Mouse (Mus musculus): Measurements from ENCODE around the gene Tns1. TPM values are rescaled to one million over a fixed set of nuclear protein-coding genes. Genes with fewer than 3 reads are reported as not detected.

Gene Tns1
- total RNA-seq, 2 experiments from 2014 or later: 294 to 305 TPM

GRCm38 (mm10) chr1:73972726-73973125 is 151.5 kb downstream of the Tns1 start:
- no peak for DNase-seq
- peak overlapping the region; percentile 79 for H3K27ac ChIP-seq
- intact Hi-C loops (cut with DNase I): no loop called here
- TF ChIP-seq CTCF (IDR thresholded peaks at IDR 0.05): no peak
- H3K4me3 ChIP-seq: no peak overlapping the region

GRCm38 (mm10) chr1:73970161-73970730 is 154.0 kb downstream of the Tns1 start:
- intact Hi-C loops (cut with DNase I): no loop called here
- Histone ChIP-seq H3K27ac (peak overlapping the region; percentile 68), H3K4me3 (no peak overlapping the region)
- no peak for TF ChIP-seq CTCF (IDR thresholded peaks at IDR 0.05)
- DNase-seq: no peak

- DNase-seq: peak; percentile 61
- H3K4me3 ChIP-seq: peak overlapping the region; percentile 30
- peak overlapping the region; percentile 55 for H3K27ac ChIP-seq
- intact Hi-C loops (cut with DNase I): no loop called here
- TF ChIP-seq CTCF (IDR thresholded peaks at IDR 0.05): no peak
Observed at GRCm38 (mm10) chr1:73968712-73969511, 155.3 kb downstream of the Tns1 start.

- peak; percentile 65 for DNase-seq
- Histone ChIP-seq H3K27ac (peak overlapping the region; percentile 74), H3K4me3 (no peak overlapping the region; the same call in 1 of the 2 replicates)
- intact Hi-C loops (cut with DNase I): no loop called here
- TF ChIP-seq CTCF (IDR thresholded peaks at IDR 0.05): peak; percentile 36; the same call in 1 of the 2 replicates
Observed at GRCm38 (mm10) chr1:73966411-73967238, 157.6 kb downstream of the Tns1 start.

- TF ChIP-seq CTCF (IDR thresholded peaks at IDR 0.05): no peak
- DNase-seq: no peak
- Histone ChIP-seq H3K27ac (peak overlapping the region; percentile 99), H3K4me3 (peak overlapping the region; percentile 87)
- intact Hi-C loops (cut with DNase I): loop anchor here (1.0 to 5.0 kb wide), 2 partner anchors 22 to 37 kb away; no protein-coding TSS in a partner anchor
Observed at GRCm38 (mm10) chr1:73964151-73964743, 160.0 kb downstream of the Tns1 start.

- DNase-seq: peak; percentile 89
- H3K27ac ChIP-seq: peak overlapping the region; percentile 99
- H3K4me3 ChIP-seq: peak overlapping the region; percentile 87
- TF ChIP-seq CTCF (IDR thresholded peaks at IDR 0.05): no peak
- intact Hi-C loops (cut with DNase I): loop anchor here (1.0 to 5.0 kb wide), 2 partner anchors 23 to 36 kb away; no protein-coding TSS in a partner anchor
Observed at GRCm38 (mm10) chr1:73963626-73964025, 160.6 kb downstream of the Tns1 start.

- H3K4me3 ChIP-seq: peak overlapping the region; percentile 87
- DNase-seq: peak; percentile 93
- TF ChIP-seq CTCF (IDR thresholded peaks at IDR 0.05): peak; percentile 46
- peak overlapping the region; percentile 99 for H3K27ac ChIP-seq
- intact Hi-C loops (cut with DNase I): loop anchor here (5.0 kb wide), 1 partner anchor 36 kb away; no protein-coding TSS in a partner anchor
Observed at GRCm38 (mm10) chr1:73962668-73963371, 161.4 kb downstream of the Tns1 start.

GRCm38 (mm10) chr1:73962049-73962448 is 162.2 kb downstream of the Tns1 start:
- no peak for TF ChIP-seq CTCF (IDR thresholded peaks at IDR 0.05)
- peak overlapping the region; percentile 87 for H3K4me3 ChIP-seq
- peak; percentile 89 for DNase-seq
- H3K27ac ChIP-seq: peak overlapping the region; percentile 99
- intact Hi-C loops (cut with DNase I): loop anchor here (5.0 kb wide), 1 partner anchor 35 kb away; no protein-coding TSS in a partner anchor

GRCm38 (mm10) chr1:73959758-73960157 is 164.5 kb downstream of the Tns1 start:
- intact Hi-C loops (cut with DNase I): loop anchor here (2.0 to 5.0 kb wide), 2 partner anchors 15 to 32 kb away; no protein-coding TSS in a partner anchor
- TF ChIP-seq CTCF (IDR thresholded peaks at IDR 0.05): no peak
- Histone ChIP-seq H3K27ac (peak overlapping the region; percentile 99), H3K4me3 (peak overlapping the region; percentile 87)
- no peak for DNase-seq

- Histone ChIP-seq H3K27ac (peak overlapping the region; percentile 99), H3K4me3 (peak overlapping the region; percentile 87)
- DNase-seq: no peak
- TF ChIP-seq CTCF (IDR thresholded peaks at IDR 0.05): no peak
- intact Hi-C loops (cut with DNase I): loop anchor here (2.0 kb wide), 1 partner anchor 15 kb away; no protein-coding TSS in a partner anchor
Observed at GRCm38 (mm10) chr1:73959344-73959743, 164.9 kb downstream of the Tns1 start.
